Mouse (Mus musculus): ENCODE results near the gene Fcgr2b.
"Not testable (repeated sequence)": the region's sequence is repeated elsewhere in the genome, so short reads cannot be mapped to it uniquely, and the experiment has no call there.

Fcgr2b gene

GRCm38 (mm10) chr1:170975751-170976161, 591 bp downstream of the Fcgr2b start:
- no peak for DNase-seq (ENCODE audit: low read depth)

GRCm38 (mm10) chr1:170975350-170975749, 997 bp downstream of the Fcgr2b start:
- not testable (repeated sequence) for DNase-seq (ENCODE audit: low read depth)

- DNase-seq (ENCODE audit: low read depth) = no peak
Observed at GRCm38 (mm10) chr1:170974736-170975135, 1.6 kb downstream of the Fcgr2b start.

GRCm38 (mm10) chr1:170974171-170974570, 2.2 kb downstream of the Fcgr2b start:
- no peak for DNase-seq (ENCODE audit: low read depth)

GRCm38 (mm10) chr1:170972936-170973335, 3.4 kb downstream of the Fcgr2b start:
- DNase-seq (ENCODE audit: low read depth) = no peak

- no peak for DNase-seq (ENCODE audit: low read depth)
Observed at GRCm38 (mm10) chr1:170972494-170972893, 3.9 kb downstream of the Fcgr2b start.

- no peak for DNase-seq (ENCODE audit: low read depth)
Observed at GRCm38 (mm10) chr1:170968576-170968975, 7.8 kb downstream of the Fcgr2b start.

GRCm38 (mm10) chr1:170967581-170967980, 8.8 kb downstream of the Fcgr2b start:
- peak; percentile 11 for DNase-seq (ENCODE audit: low read depth)

GRCm38 (mm10) chr1:170963087-170963486, 13.3 kb downstream of the Fcgr2b start:
- no peak for DNase-seq (ENCODE audit: low read depth)

GRCm38 (mm10) chr1:170962301-170962700, 14.0 kb downstream of the Fcgr2b start:
- DNase-seq (ENCODE audit: low read depth) = peak; percentile 11

- DNase-seq (ENCODE audit: low read depth) = no peak
Observed at GRCm38 (mm10) chr1:170961101-170961500, 15.2 kb downstream of the Fcgr2b start.

- no peak for DNase-seq (ENCODE audit: low read depth)
Observed at GRCm38 (mm10) chr1:170959791-170960190, 16.6 kb downstream of the Fcgr2b start.

- DNase-seq (ENCODE audit: low read depth) = no peak
Observed at GRCm38 (mm10) chr1:170958225-170958624, 18.1 kb downstream of the Fcgr2b start.

GRCm38 (mm10) chr1:170953192-170953591, 23.2 kb downstream of the Fcgr2b start:
- no peak for DNase-seq (ENCODE audit: low read depth)

- DNase-seq (ENCODE audit: low read depth) = no peak
Observed at GRCm38 (mm10) chr1:170950772-170951171, 25.6 kb downstream of the Fcgr2b start.

GRCm38 (mm10) chr1:170944908-170945307, 31.4 kb downstream of the Fcgr2b start:
- not testable (repeated sequence) for DNase-seq (ENCODE audit: low read depth)

GRCm38 (mm10) chr1:170944151-170944550, 32.2 kb downstream of the Fcgr2b start:
- DNase-seq (ENCODE audit: low read depth) = not testable (repeated sequence)

GRCm38 (mm10) chr1:170939255-170939654, 37.1 kb downstream of the Fcgr2b start:
- no peak for DNase-seq (ENCODE audit: low read depth)

GRCm38 (mm10) chr1:170934383-170934782, 42.0 kb downstream of the Fcgr2b start:
- no peak for DNase-seq (ENCODE audit: low read depth)

- no peak for DNase-seq (ENCODE audit: low read depth)
Observed at GRCm38 (mm10) chr1:170933940-170934339, 42.4 kb downstream of the Fcgr2b start.

GRCm38 (mm10) chr1:170933386-170933920, 42.9 kb downstream of the Fcgr2b start:
- no peak for DNase-seq (ENCODE audit: low read depth)

- DNase-seq (ENCODE audit: low read depth) = no peak
Observed at GRCm38 (mm10) chr1:170932043-170932442, 44.3 kb downstream of the Fcgr2b start.

GRCm38 (mm10) chr1:170929245-170929644, 47.1 kb downstream of the Fcgr2b start:
- DNase-seq (ENCODE audit: low read depth) = no peak

- no peak for DNase-seq (ENCODE audit: low read depth)
Observed at GRCm38 (mm10) chr1:170928467-170928866, 47.9 kb downstream of the Fcgr2b start.
